Mouse (Mus musculus): ENCODE results near the gene Qrfpr.

Gene Qrfpr

GRCm38 (mm10) chr3:36150934-36151686 is 71.0 kb downstream of the Qrfpr start, which contains the start of gene D3Ertd254e:
Gene D3Ertd254e, plus strand, starts transcription at chr3:36151017.
- DNase-seq (ENCODE audit: low spot score in 2 of 2), result peak; percentile 44 to 83

- no peak for DNase-seq (ENCODE audit: low spot score in 2 of 2)
These were observed 71.6 kb downstream of the Qrfpr start for GRCm38 (mm10) chr3:36150537-36150933.

- DNase-seq (ENCODE audit: low spot score in 2 of 2), result no peak
These were observed 83.1 kb downstream of the Qrfpr start for GRCm38 (mm10) chr3:36138996-36139395.

- DNase-seq (ENCODE audit: low spot score in 2 of 2), result no peak
These were observed 83.9 kb downstream of the Qrfpr start for GRCm38 (mm10) chr3:36138171-36138660.

GRCm38 (mm10) chr3:36137560-36137959 is 84.6 kb downstream of the Qrfpr start:
- DNase-seq (ENCODE audit: low spot score in 2 of 2), result peak in 1 of 2 experiments; percentile 16

GRCm38 (mm10) chr3:36136152-36136551 is 86.0 kb downstream of the Qrfpr start:
- DNase-seq (ENCODE audit: low spot score in 2 of 2), result no peak

Data from spleen, postnatal 10 days (tissue).